Mouse (Mus musculus): ENCODE results near the gene Zfp935. TPM values are rescaled to one million over a fixed set of nuclear protein-coding genes. Genes with fewer than 3 reads are reported as not detected.
"Not testable (repeated sequence)": the region's sequence is repeated elsewhere in the genome, so short reads cannot be mapped to it uniquely, and the experiment has no call there.

The Zfp935 gene
- polyA plus RNA-seq (2014; fragmentation: Nextera tagmentation; extraction: Ambion mirVana), result 0.27 and 0.58 TPM in 2 replicates

- not testable (repeated sequence) for H3K36me3 ChIP-seq (ENCODE audit: control insufficient read depth, insufficient read depth, low read length); H3K27ac ChIP-seq (ENCODE audit: low read depth, low read length); H3K27me3 ChIP-seq (ENCODE audit: control insufficient read depth, insufficient read depth, low read length); H3K4me1 ChIP-seq (ENCODE audit: control insufficient read depth, insufficient read depth, low read length)
- ATAC-seq (ENCODE audit: low FRiP score, low TSS enrichment), result peak; percentile 60; the same call in 1 of the 2 replicates
- WGBS, result 1% methylated on average over 25 of the region's 27 CpGs
- Histone ChIP-seq H3K9me3 (ENCODE audit: control insufficient read depth, low read length) (peaks cover 12% of the 10 kb centered on the region), H3K4me2 (replicated peaks; ENCODE audit: low read depth, low read length) (peak within 1 kb of the TSS; percentile 25; the same call in 1 of the 2 replicates), H3K4me3 (ENCODE audit: low read length) (peak within 1 kb of the TSS; percentile 42), H3K9ac (ENCODE audit: low read depth, low read length) (peak within 1 kb of the TSS; percentile 45; the same call in 1 of the 2 replicates)
Measured at GRCm38 (mm10) chr13:62558189-62559110, at the start of gene Zfp935. TSS of gene Zfp935 (minus strand) at chr13:62558511.

GRCm38 (mm10) chr13:62571099-62571498, 12.8 kb upstream of the Zfp935 start, which contains the start of gene Zfp934:
TSS of gene Zfp934 (minus strand) at chr13:62571199.
- 93% methylated on average over 3 of the region's 6 CpGs for WGBS
- not testable (repeated sequence) for H3K27ac ChIP-seq (ENCODE audit: low read depth, low read length); H3K9me3 ChIP-seq (ENCODE audit: control insufficient read depth, low read length); ATAC-seq (ENCODE audit: low FRiP score, low TSS enrichment); H3K36me3 ChIP-seq (ENCODE audit: control insufficient read depth, insufficient read depth, low read length); H3K27me3 ChIP-seq (ENCODE audit: control insufficient read depth, insufficient read depth, low read length); H3K4me3 ChIP-seq (ENCODE audit: low read length); H3K4me2 ChIP-seq (replicated peaks; ENCODE audit: low read depth, low read length); H3K9ac ChIP-seq (ENCODE audit: low read depth, low read length); H3K4me1 ChIP-seq (ENCODE audit: control insufficient read depth, insufficient read depth, low read length)

GRCm38 (mm10) chr13:62561696-62562095, 3.4 kb upstream of the Zfp935 start:
- H3K27me3 ChIP-seq (ENCODE audit: control insufficient read depth, insufficient read depth, low read length); H3K36me3 ChIP-seq (ENCODE audit: control insufficient read depth, insufficient read depth, low read length); H3K9ac ChIP-seq (ENCODE audit: low read depth, low read length); H3K27ac ChIP-seq (ENCODE audit: low read depth, low read length); H3K4me1 ChIP-seq (ENCODE audit: control insufficient read depth, insufficient read depth, low read length); H3K4me2 ChIP-seq (replicated peaks; ENCODE audit: low read depth, low read length); H3K4me3 ChIP-seq (ENCODE audit: low read length); H3K9me3 ChIP-seq (ENCODE audit: control insufficient read depth, low read length); ATAC-seq (ENCODE audit: low FRiP score, low TSS enrichment): not testable (repeated sequence)
- WGBS, result 26% methylated on average over 1 of the region's 1 CpGs

GRCm38 (mm10) chr13:62530129-62530528, 28.2 kb downstream of the Zfp935 start:
- H3K9ac ChIP-seq (ENCODE audit: low read depth, low read length); H3K4me2 ChIP-seq (replicated peaks; ENCODE audit: low read depth, low read length); ATAC-seq (ENCODE audit: low FRiP score, low TSS enrichment); H3K9me3 ChIP-seq (ENCODE audit: control insufficient read depth, low read length); H3K4me3 ChIP-seq (ENCODE audit: low read length); H3K4me1 ChIP-seq (ENCODE audit: control insufficient read depth, insufficient read depth, low read length); H3K36me3 ChIP-seq (ENCODE audit: control insufficient read depth, insufficient read depth, low read length); H3K27me3 ChIP-seq (ENCODE audit: control insufficient read depth, insufficient read depth, low read length); H3K27ac ChIP-seq (ENCODE audit: low read depth, low read length): not testable (repeated sequence)

- H3K4me2 ChIP-seq (replicated peaks; ENCODE audit: low read depth, low read length); H3K4me1 ChIP-seq (ENCODE audit: control insufficient read depth, insufficient read depth, low read length); H3K36me3 ChIP-seq (ENCODE audit: control insufficient read depth, insufficient read depth, low read length); H3K4me3 ChIP-seq (ENCODE audit: low read length); ATAC-seq (ENCODE audit: low FRiP score, low TSS enrichment); H3K9ac ChIP-seq (ENCODE audit: low read depth, low read length); H3K9me3 ChIP-seq (ENCODE audit: control insufficient read depth, low read length); H3K27ac ChIP-seq (ENCODE audit: low read depth, low read length); H3K27me3 ChIP-seq (ENCODE audit: control insufficient read depth, insufficient read depth, low read length): not testable (repeated sequence)
- 89% methylated on average over 1 of the region's 1 CpGs for WGBS
Measured at GRCm38 (mm10) chr13:62510641-62511420, 47.5 kb downstream of the Zfp935 start.

GRCm38 (mm10) chr13:62472661-62473060, 85.7 kb downstream of the Zfp935 start:
- not testable (repeated sequence) for ATAC-seq (ENCODE audit: low FRiP score, low TSS enrichment); H3K27me3 ChIP-seq (ENCODE audit: control insufficient read depth, insufficient read depth, low read length); H3K4me3 ChIP-seq (ENCODE audit: low read length); H3K36me3 ChIP-seq (ENCODE audit: control insufficient read depth, insufficient read depth, low read length); H3K4me1 ChIP-seq (ENCODE audit: control insufficient read depth, insufficient read depth, low read length); H3K9ac ChIP-seq (ENCODE audit: low read depth, low read length); H3K9me3 ChIP-seq (ENCODE audit: control insufficient read depth, low read length); H3K27ac ChIP-seq (ENCODE audit: low read depth, low read length); H3K4me2 ChIP-seq (replicated peaks; ENCODE audit: low read depth, low read length)
- WGBS, result 97% methylated on average over 8 of the region's 8 CpGs

GRCm38 (mm10) chr13:62469947-62470346, 88.4 kb downstream of the Zfp935 start:
- H3K9ac ChIP-seq (ENCODE audit: low read depth, low read length); H3K4me3 ChIP-seq (ENCODE audit: low read length); H3K27ac ChIP-seq (ENCODE audit: low read depth, low read length); H3K36me3 ChIP-seq (ENCODE audit: control insufficient read depth, insufficient read depth, low read length); H3K4me1 ChIP-seq (ENCODE audit: control insufficient read depth, insufficient read depth, low read length); H3K9me3 ChIP-seq (ENCODE audit: control insufficient read depth, low read length); H3K4me2 ChIP-seq (replicated peaks; ENCODE audit: low read depth, low read length); ATAC-seq (ENCODE audit: low FRiP score, low TSS enrichment); H3K27me3 ChIP-seq (ENCODE audit: control insufficient read depth, insufficient read depth, low read length): not testable (repeated sequence)

- peak within 1 kb of the TSS; percentile 62; the same call in 1 of the 2 replicates for H3K27ac ChIP-seq (ENCODE audit: low read depth, low read length)
- H3K4me1 ChIP-seq (ENCODE audit: control insufficient read depth, insufficient read depth, low read length); H3K27me3 ChIP-seq (ENCODE audit: control insufficient read depth, insufficient read depth, low read length); H3K9me3 ChIP-seq (ENCODE audit: control insufficient read depth, low read length); H3K36me3 ChIP-seq (ENCODE audit: control insufficient read depth, insufficient read depth, low read length): not testable (repeated sequence)
- H3K4me3 ChIP-seq (ENCODE audit: low read length), result peak within 1 kb of the TSS; percentile 65
- WGBS, result under 1% methylated on average over 28 of the region's 28 CpGs
- peak within 1 kb of the TSS; percentile 71 for H3K9ac ChIP-seq (ENCODE audit: low read depth, low read length)
- peak; percentile 100 for ATAC-seq (ENCODE audit: low FRiP score, low TSS enrichment)
- peak within 1 kb of the TSS; percentile 34 for H3K4me2 ChIP-seq (replicated peaks; ENCODE audit: low read depth, low read length)
Measured at GRCm38 (mm10) chr13:62466424-62467334, 91.6 kb downstream of the Zfp935 start, which contains the start of gene Gm49359. TSS of gene Gm49359 (minus strand) at chr13:62466832.

All from kidney, embryonic 14.5 days (tissue).